Mouse (Mus musculus): ENCODE measurements around the gene Psd4. TPM values are rescaled to one million over a fixed set of nuclear protein-coding genes. Genes with fewer than 3 reads are reported as not detected.
A peak's percentile ranks its signal among the peaks of the same experiment; 100 is the strongest.

The Psd4 gene
- polyA plus RNA-seq (2015; fragmentation: Nextera tagmentation; extraction: Ambion mirVana): 1.1 and 2.5 TPM in 2 replicates

GRCm38 (mm10) chr2:24367030-24367894, at the start of gene Psd4:
Gene Psd4, plus strand, starts transcription at chr2:24367580.
- Histone ChIP-seq H3K36me3 (no peaks in the 10 kb centered on the region), H3K27me3 (peaks cover 14% of the 10 kb centered on the region; the same call in 1 of the 2 replicates), H3K4me1 (peaks cover 6% of the 10 kb centered on the region; the same call in 1 of the 2 replicates), H3K27ac (no peak within 1 kb of the TSS), H3K9me3 (no peaks in the 10 kb centered on the region), H3K4me2 (peak within 1 kb of the TSS; percentile 80), H3K9ac (peak within 1 kb of the TSS; percentile 66), H3K4me3 (peak within 1 kb of the TSS; percentile 44)
- 4% methylated on average over 47 of the region's 47 CpGs for WGBS
- 0 out of 2 replicates have a peak, but pooled peaks have one; percentile 69 for ATAC-seq (ENCODE audit: insufficient number of reproducible peaks, insufficient read depth, low FRiP score, low TSS enrichment, low read depth)

- H3K36me3 ChIP-seq: no peaks in the 10 kb centered on the region
- ATAC-seq (ENCODE audit: insufficient number of reproducible peaks, insufficient read depth, low FRiP score, low TSS enrichment, low read depth): no peak
- H3K27ac ChIP-seq: no peak overlapping the region
- H3K27me3 ChIP-seq: no peaks in the 10 kb centered on the region
- no peaks in the 10 kb centered on the region for H3K4me1 ChIP-seq
- H3K4me2 ChIP-seq: no peak overlapping the region
- no peaks in the 10 kb centered on the region for H3K9me3 ChIP-seq
- no peak overlapping the region for H3K9ac ChIP-seq
- no peak overlapping the region for H3K4me3 ChIP-seq
- 80% methylated on average over 4 of the region's 4 CpGs for WGBS
Measured at GRCm38 (mm10) chr2:24317919-24318598, 49.3 kb upstream of the Psd4 start.

- H3K9ac ChIP-seq: no peak overlapping the region
- H3K4me3 ChIP-seq: no peak overlapping the region
- no peaks in the 10 kb centered on the region for H3K27me3 ChIP-seq
- no peak overlapping the region for H3K27ac ChIP-seq
- H3K4me2 ChIP-seq: no peak overlapping the region
- 51% methylated on average over 3 of the region's 3 CpGs for WGBS
- no peaks in the 10 kb centered on the region for H3K36me3 ChIP-seq
- H3K9me3 ChIP-seq: no peaks in the 10 kb centered on the region
- no peaks in the 10 kb centered on the region for H3K4me1 ChIP-seq
- no peak for ATAC-seq (ENCODE audit: insufficient number of reproducible peaks, insufficient read depth, low FRiP score, low TSS enrichment, low read depth)
Measured at GRCm38 (mm10) chr2:24335333-24335732, 32.0 kb upstream of the Psd4 start.

DNA sequence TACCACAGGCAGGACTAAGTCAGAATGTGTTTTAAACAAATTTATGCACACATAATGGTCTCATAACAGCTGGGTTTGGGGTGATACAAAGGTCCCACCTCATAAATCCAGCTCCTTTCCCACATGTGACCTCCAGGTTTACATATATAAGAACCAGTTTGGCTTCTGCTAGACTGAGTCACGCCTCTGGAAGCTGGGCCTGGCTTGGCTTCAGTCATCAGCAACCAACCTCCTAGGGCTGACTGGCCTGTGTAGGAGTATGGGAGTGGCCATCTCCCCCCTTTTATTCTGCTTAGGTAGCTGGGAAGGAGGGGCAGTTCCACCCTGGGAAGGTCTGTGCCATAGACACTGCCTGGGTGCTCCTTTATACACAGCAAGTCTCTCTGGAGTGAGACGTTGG, 30.8 kb upstream of the Psd4 start, which contains the start of gene Il1rn:
Gene Il1rn, plus strand, starts transcription at position 309 of the 400 bp plus-strand sequence.
- H3K27ac ChIP-seq: no peak within 1 kb of the TSS
- no peak within 1 kb of the TSS for H3K4me2 ChIP-seq
- no peaks in the 10 kb centered on the region for H3K27me3 ChIP-seq
- no peak for ATAC-seq (ENCODE audit: insufficient number of reproducible peaks, insufficient read depth, low FRiP score, low TSS enrichment, low read depth)
- 68% methylated on average over 2 of the region's 2 CpGs for WGBS
- no peaks in the 10 kb centered on the region for H3K9me3 ChIP-seq
- H3K36me3 ChIP-seq: no peaks in the 10 kb centered on the region
- H3K4me1 ChIP-seq: no peaks in the 10 kb centered on the region
- no peak within 1 kb of the TSS for H3K4me3 ChIP-seq
- H3K9ac ChIP-seq: no peak within 1 kb of the TSS

DNA sequence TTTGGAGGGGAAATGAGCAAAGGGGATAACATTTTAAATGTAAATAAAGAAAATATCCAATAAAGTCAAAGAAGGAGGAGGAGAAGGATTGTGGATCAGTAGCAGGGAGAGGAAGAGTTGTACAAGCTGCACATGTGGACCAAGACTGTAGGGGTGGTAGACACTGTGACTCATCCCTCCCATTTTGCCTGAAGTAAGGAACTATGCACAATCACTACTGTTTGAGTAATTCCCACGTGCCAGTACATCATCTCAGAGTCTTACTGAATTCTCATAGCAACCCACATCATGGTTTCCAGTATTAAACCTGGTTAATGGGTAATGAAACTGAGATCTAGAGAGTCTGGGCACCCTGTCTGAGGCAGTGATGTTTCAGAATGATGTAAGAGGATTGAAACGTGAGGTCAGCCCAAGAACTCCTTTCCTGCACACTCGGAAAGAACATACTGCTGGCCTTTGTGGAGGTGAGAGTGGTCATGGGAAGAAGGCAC, 25.9 kb upstream of the Psd4 start:
- H3K36me3 ChIP-seq: no peaks in the 10 kb centered on the region
- H3K4me2 ChIP-seq: no peak overlapping the region
- no peaks in the 10 kb centered on the region for H3K9me3 ChIP-seq
- no peak overlapping the region for H3K4me3 ChIP-seq
- H3K27me3 ChIP-seq: no peaks in the 10 kb centered on the region
- no peak overlapping the region for H3K27ac ChIP-seq
- no peak overlapping the region for H3K9ac ChIP-seq
- no peak for ATAC-seq (ENCODE audit: insufficient number of reproducible peaks, insufficient read depth, low FRiP score, low TSS enrichment, low read depth)
- no peaks in the 10 kb centered on the region for H3K4me1 ChIP-seq
- 68% methylated on average over 3 of the region's 3 CpGs for WGBS

GRCm38 (mm10) chr2:24344619-24345018, 22.8 kb upstream of the Psd4 start:
- Histone ChIP-seq H3K27ac (no peak overlapping the region), H3K4me2 (no peak overlapping the region), H3K36me3 (no peaks in the 10 kb centered on the region), H3K9ac (no peak overlapping the region), H3K4me3 (no peak overlapping the region), H3K4me1 (no peaks in the 10 kb centered on the region), H3K27me3 (no peaks in the 10 kb centered on the region), H3K9me3 (no peaks in the 10 kb centered on the region)
- ATAC-seq (ENCODE audit: insufficient number of reproducible peaks, insufficient read depth, low FRiP score, low TSS enrichment, low read depth): no peak
- 74% methylated on average over 4 of the region's 4 CpGs for WGBS

GRCm38 (mm10) chr2:24345056-24345455, 22.3 kb upstream of the Psd4 start:
- Histone ChIP-seq H3K9ac (no peak overlapping the region), H3K4me3 (no peak overlapping the region), H3K4me2 (no peak overlapping the region), H3K36me3 (no peaks in the 10 kb centered on the region), H3K27me3 (no peaks in the 10 kb centered on the region), H3K4me1 (no peaks in the 10 kb centered on the region), H3K9me3 (no peaks in the 10 kb centered on the region), H3K27ac (no peak overlapping the region)
- WGBS: 62% methylated on average over 8 of the region's 8 CpGs
- no peak for ATAC-seq (ENCODE audit: insufficient number of reproducible peaks, insufficient read depth, low FRiP score, low TSS enrichment, low read depth)

DNA sequence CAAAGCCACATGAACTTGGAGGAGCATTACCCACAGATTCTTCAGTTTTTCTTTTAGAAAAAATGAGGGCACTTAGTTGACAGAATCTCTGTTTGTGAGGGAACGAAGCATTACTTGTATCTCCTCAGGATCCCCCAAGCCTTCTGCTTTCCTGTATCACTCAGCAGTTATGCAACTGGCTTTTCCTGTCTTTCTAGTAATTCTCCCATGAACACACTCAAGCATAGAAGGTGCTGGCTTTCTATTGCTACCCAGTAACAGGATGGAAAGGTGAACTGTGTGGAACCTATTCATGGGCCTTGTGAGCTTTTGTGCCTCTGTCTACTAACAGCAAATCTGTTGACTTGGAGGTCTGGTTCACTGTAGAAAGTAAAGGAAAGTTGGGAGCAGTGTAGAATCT, 19.5 kb upstream of the Psd4 start:
- Histone ChIP-seq H3K4me3 (no peak overlapping the region), H3K4me2 (no peak overlapping the region), H3K27me3 (no peaks in the 10 kb centered on the region), H3K9me3 (no peaks in the 10 kb centered on the region), H3K9ac (no peak overlapping the region), H3K4me1 (no peaks in the 10 kb centered on the region), H3K36me3 (no peaks in the 10 kb centered on the region), H3K27ac (no peak overlapping the region)
- no peak for ATAC-seq (ENCODE audit: insufficient number of reproducible peaks, insufficient read depth, low FRiP score, low TSS enrichment, low read depth)
- WGBS: 85% methylated on average over 1 of the region's 1 CpGs

- no peak overlapping the region for H3K27ac ChIP-seq
- no peaks in the 10 kb centered on the region for H3K4me1 ChIP-seq
- H3K9me3 ChIP-seq: no peaks in the 10 kb centered on the region
- H3K27me3 ChIP-seq: no peaks in the 10 kb centered on the region
- no peak for ATAC-seq (ENCODE audit: insufficient number of reproducible peaks, insufficient read depth, low FRiP score, low TSS enrichment, low read depth)
- 74% methylated on average over 2 of the region's 2 CpGs for WGBS
- no peak overlapping the region for H3K9ac ChIP-seq
- H3K36me3 ChIP-seq: no peaks in the 10 kb centered on the region
- H3K4me3 ChIP-seq: no peak overlapping the region
- no peak overlapping the region for H3K4me2 ChIP-seq
Measured at GRCm38 (mm10) chr2:24351159-24351558, 16.2 kb upstream of the Psd4 start.

- no peak for ATAC-seq (ENCODE audit: insufficient number of reproducible peaks, insufficient read depth, low FRiP score, low TSS enrichment, low read depth)
- Histone ChIP-seq H3K9me3 (no peaks in the 10 kb centered on the region), H3K27ac (no peak overlapping the region), H3K4me3 (no peak overlapping the region), H3K4me1 (no peaks in the 10 kb centered on the region), H3K27me3 (no peaks in the 10 kb centered on the region), H3K36me3 (no peaks in the 10 kb centered on the region), H3K4me2 (no peak overlapping the region), H3K9ac (no peak overlapping the region)
- 90% methylated on average over 2 of the region's 2 CpGs for WGBS
Measured at GRCm38 (mm10) chr2:24353042-24353441, 14.3 kb upstream of the Psd4 start.

GRCm38 (mm10) chr2:24357642-24358041, 9.7 kb upstream of the Psd4 start:
- no peak for ATAC-seq (ENCODE audit: insufficient number of reproducible peaks, insufficient read depth, low FRiP score, low TSS enrichment, low read depth)
- Histone ChIP-seq H3K4me3 (no peak overlapping the region), H3K36me3 (no peaks in the 10 kb centered on the region), H3K9me3 (no peaks in the 10 kb centered on the region), H3K4me1 (no peaks in the 10 kb centered on the region), H3K27ac (no peak overlapping the region), H3K4me2 (no peak overlapping the region), H3K9ac (no peak overlapping the region), H3K27me3 (no peaks in the 10 kb centered on the region)
- 14% methylated on average over 1 of the region's 1 CpGs for WGBS

GRCm38 (mm10) chr2:24359347-24359746, 8.0 kb upstream of the Psd4 start:
- Histone ChIP-seq H3K27ac (no peak overlapping the region), H3K27me3 (no peaks in the 10 kb centered on the region), H3K9ac (no peak overlapping the region), H3K9me3 (no peaks in the 10 kb centered on the region), H3K4me3 (no peak overlapping the region), H3K36me3 (no peaks in the 10 kb centered on the region), H3K4me1 (no peaks in the 10 kb centered on the region), H3K4me2 (no peak overlapping the region)
- WGBS: 88% methylated on average over 1 of the region's 1 CpGs
- no peak for ATAC-seq (ENCODE audit: insufficient number of reproducible peaks, insufficient read depth, low FRiP score, low TSS enrichment, low read depth)
